Mouse (Mus musculus) C2C12 (cell line): Measurements from ENCODE around the gene Qars.

ENCODE experiments used
- CEBPB ChIP-seq: IDR thresholded peaks from one replicate; pipeline ENCODE4 v1.6.1; 2011; ENCODE audit warnings: low read depth, mild to moderate bottlenecking, control low read depth, moderate library complexity
- CTCF ChIP-seq: IDR thresholded peaks from one replicate; pipeline ENCODE4 v1.5.1; 2011; ENCODE audit not compliant: control insufficient read depth, insufficient read depth, insufficient read length
- FOSL1 ChIP-seq: IDR thresholded peaks from one replicate; pipeline ENCODE4 v1.8.0; 2011; ENCODE audit warnings: mild to moderate bottlenecking, low read length; ENCODE audit not compliant: poor library complexity, insufficient read depth, severe bottlenecking
- MAX ChIP-seq: IDR thresholded peaks from one replicate; pipeline ENCODE4 v1.6.1; 2011; ENCODE audit warnings: mild to moderate bottlenecking, control low read depth
- MYOG ChIP-seq: IDR thresholded peaks from one replicate; pipeline ENCODE4 v1.6.1; 2011; ENCODE audit not compliant: control insufficient read depth, insufficient read length; ENCODE audit errors: extremely low read depth
- USF1 ChIP-seq: IDR thresholded peaks from one replicate; pipeline ENCODE4 v1.6.1; 2011; ENCODE audit warnings: low read depth, mild to moderate bottlenecking, control low read depth, moderate library complexity

GRCm38 (mm10) chr9:108525400-108525799 lies 17.9 kb downstream of the Qars start:
- TF ChIP-seq MAX (no peak), MYOG (no peak), CTCF (no peak), CEBPB (no peak), USF1 (no peak), FOSL1 (no peak)
